Mouse (Mus musculus) C2C12 (cell line): ENCODE measurements around the gene Gm17727.

ENCODE experiments used
- CTCF ChIP-seq: IDR thresholded peaks from one replicate; pipeline ENCODE4 v1.5.1; 2011; ENCODE audit not compliant: control insufficient read depth, insufficient read depth, insufficient read length
- MAX ChIP-seq: IDR thresholded peaks from one replicate; pipeline ENCODE4 v1.6.1; 2011; ENCODE audit warnings: mild to moderate bottlenecking, control low read depth
- MYOG ChIP-seq: IDR thresholded peaks from one replicate; pipeline ENCODE4 v1.6.1; 2011; ENCODE audit not compliant: control insufficient read depth, insufficient read length; ENCODE audit errors: extremely low read depth

GRCm38 (mm10) chr9:35798146-35798545, 20.2 kb upstream of the Gm17727 start:
- TF ChIP-seq CTCF: no peak
- no peak for TF ChIP-seq MAX
- TF ChIP-seq MYOG: no peak
